Mouse (Mus musculus): ENCODE measurements around the gene 4430402I18Rik.

DNA sequence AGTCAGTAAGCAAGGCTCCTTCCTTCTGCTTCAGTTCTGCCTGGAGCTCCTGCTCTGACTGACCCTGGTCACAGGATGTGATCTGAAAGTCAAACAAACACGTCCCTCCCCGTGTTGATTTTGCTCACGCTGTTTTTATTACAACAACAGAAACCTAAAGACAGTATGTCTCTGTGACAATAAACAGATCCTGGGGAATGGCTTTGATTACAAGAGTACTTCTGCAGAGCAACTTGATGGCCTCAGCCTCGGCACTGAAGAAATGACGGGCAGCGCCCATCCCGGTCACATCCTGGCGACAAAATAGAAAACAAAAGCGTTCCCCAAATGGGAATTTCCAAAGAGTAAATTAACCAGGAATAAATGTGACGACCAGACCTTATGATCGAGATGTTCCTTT is 2.7 kb upstream of the 4430402I18Rik start:
- TF ChIP-seq CTCF (IDR thresholded peaks at IDR 0.05; ENCODE audit: low read depth, low read length) (no peak), POLR2A (IDR thresholded peaks at IDR 0.05; ENCODE audit: borderline replicate concordance, low read depth, low read length) (no peak)
